Mouse (Mus musculus) kidney, adult 2 months (tissue): Measurements from ENCODE around the gene Arhgdia.

ENCODE experiments used
- CTCF ChIP-seq: fragments of 200-500 bp; conservative IDR thresholded peaks from 2 replicates; pipeline ENCODE4 v1.5.1; 2011; ENCODE audit warnings: low read depth, mild to moderate bottlenecking, control low read depth, low read length, moderate library complexity, mixed read lengths; ENCODE audit not compliant: insufficient read depth, insufficient read length
- POLR2A ChIP-seq: fragments of 200-500 bp; IDR thresholded peaks from one replicate; pipeline ENCODE4 v1.6.1; 2011; ENCODE audit warnings: low read depth, low read length, control low read depth

DNA sequence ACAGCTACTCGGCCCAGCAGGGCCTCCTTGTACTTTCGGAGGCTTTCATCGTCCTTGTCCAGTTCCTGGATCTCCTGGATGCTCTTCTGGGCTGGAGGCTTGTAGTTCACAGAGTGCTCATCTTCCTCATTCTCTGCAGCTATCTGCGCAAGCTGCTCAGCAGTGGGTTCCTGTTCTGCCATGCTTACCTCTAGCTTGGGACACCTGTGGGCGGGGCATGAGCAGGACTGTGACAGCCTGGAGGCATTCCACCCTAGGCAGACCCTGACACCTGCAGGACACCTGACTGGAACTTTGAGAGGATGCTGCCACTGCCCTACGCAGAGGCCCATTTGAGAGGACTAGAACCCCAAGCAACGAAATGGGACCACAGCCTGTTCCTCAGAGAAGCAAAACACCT is 1.2 kb downstream of the Arhgdia start:
- TF ChIP-seq CTCF = no peak
- no peak for TF ChIP-seq POLR2A
